Comparison of ENCODE assay signal across 23 mouse cellular contexts in the genomic region with DNA sequence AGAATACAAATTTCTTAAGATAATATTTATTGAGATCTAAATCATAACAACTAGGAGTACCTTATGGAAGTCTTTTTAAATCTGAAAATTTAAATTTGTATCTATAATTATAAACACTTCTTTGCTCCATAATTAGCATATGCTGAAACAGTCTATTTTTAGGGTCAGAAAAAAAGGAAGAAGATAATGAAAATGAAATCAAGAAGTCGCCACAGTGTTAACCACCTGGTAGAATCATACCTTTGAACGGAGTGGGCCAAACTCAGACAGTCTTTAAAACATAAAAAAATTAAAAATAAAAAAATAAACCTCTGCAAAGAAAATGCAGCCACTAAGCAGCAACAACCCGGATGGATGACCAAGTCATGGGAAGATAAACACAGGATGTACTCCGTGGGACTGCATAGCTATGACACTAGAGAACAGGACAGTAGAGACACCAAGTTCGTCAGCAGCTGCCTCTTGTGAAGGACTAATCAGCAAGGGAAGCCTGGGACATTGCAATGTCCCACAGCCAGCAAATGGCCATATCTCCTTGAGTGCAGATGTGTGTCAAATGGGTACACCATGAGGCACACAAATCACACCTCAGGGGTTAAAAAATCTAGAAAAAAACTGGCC. TPM values are rescaled to one million over a fixed set of nuclear protein-coding genes. Genes with fewer than 3 reads are reported as not detected.
DNase-seq lines count a peak whose midpoint lies in the region; ATAC-seq and TF ChIP-seq lines count a peak whose summit lies in the region.
"Had no signal": no experiment of that assay in that cellular context is flagged by ENCODE, and none has a peak within 500 bp of the region (broad histone marks: within the 10 kb centered on the region; RNA-seq: fewer than 3 reads in every experiment).

No protein-coding gene starts in this region.

- DNase-seq in liver: no peak
- DNase-seq in lung, postnatal 36 days: peak; percentile 37
- DNase-seq in yolk sac, embryonic 10.5 days (ENCODE audit: low spot score): peak; percentile 33
- no peak for DNase-seq in cerebellum, adult 9-10 months
- DNase-seq in kidney, postnatal 14 days: no peak
- DNase-seq: adrenal gland, adult 8-10 months; cerebellum, postnatal 14 days; embryo, embryonic 11 days; gastrocnemius, postnatal 25 days; kidney, adult 2 months; kidney, postnatal 25 days; layer of hippocampus, adult 9-11 months; thymus, postnatal 36 days had no signal

- TF ChIP-seq POLR2A in bone marrow macrophage, adult 2 months (IDR thresholded peaks at IDR 0.05; ENCODE audit: borderline replicate concordance, low read depth, low read length): no peak

- H3K4me3 ChIP-seq in liver, embryonic 16.5 days (ENCODE audit: low read depth, low read length): no peak overlapping the region
- H3K4me3 ChIP-seq in bone marrow macrophage, adult 2 months (ENCODE audit: insufficient read depth, low read length): peak overlapping the region; percentile 28; the same call in 1 of the 2 replicates
- H3K4me3 ChIP-seq: heart, embryonic 10.5 days; hindbrain, embryonic 10.5 days; left cerebral cortex, adult 2 months; limb, embryonic 10.5 days; midbrain, embryonic 13.5 days had no signal

- 42% methylated on average over 5 of the region's 5 CpGs for WGBS in liver, embryonic 16.5 days (ENCODE audit: insufficient replicate concordance)

- no peak overlapping the region for H3K9ac ChIP-seq in liver, embryonic 16.5 days (ENCODE audit: low read depth, low read length)
- H3K9ac ChIP-seq: liver, embryonic 14.5 days; midbrain, embryonic 13.5 days had no signal

- H3K36me3 ChIP-seq in liver, embryonic 16.5 days (ENCODE audit: control insufficient read depth, insufficient read depth): no peaks in the 10 kb centered on the region
- H3K36me3 ChIP-seq: heart, embryonic 10.5 days had no signal

- TF ChIP-seq CTCF in bone marrow macrophage, adult 2 months (IDR thresholded peaks at IDR 0.05; ENCODE audit: low read depth, low read length): no peak

- no peaks in the 10 kb centered on the region for H3K27me3 ChIP-seq in liver, embryonic 16.5 days (ENCODE audit: control insufficient read depth, insufficient read depth, low read depth, low read length)
- H3K27me3 ChIP-seq: midbrain, embryonic 13.5 days had no signal

- H3K4me2 ChIP-seq in liver, embryonic 16.5 days (ENCODE audit: low read depth, low read length): no peak overlapping the region; the same call in 1 of the 2 replicates
- H3K4me2 ChIP-seq: midbrain, embryonic 13.5 days had no signal

- H3K4me1 ChIP-seq in liver, embryonic 16.5 days (ENCODE audit: control insufficient read depth, low read depth, low read length): peaks cover 9% of the 10 kb centered on the region
- H3K4me1 ChIP-seq in bone marrow macrophage, adult 2 months (ENCODE audit: control insufficient read depth, insufficient read depth, low read length): peaks cover 19% of the 10 kb centered on the region
- H3K4me1 ChIP-seq: midbrain, embryonic 13.5 days had no signal

- H3K9me3 ChIP-seq in liver, embryonic 16.5 days (replicated peaks; ENCODE audit: control insufficient read depth, low read length): no peaks in the 10 kb centered on the region
- H3K9me3 ChIP-seq: heart, embryonic 10.5 days; hindbrain, embryonic 10.5 days; limb, embryonic 10.5 days; midbrain, embryonic 13.5 days had no signal

- ATAC-seq in liver, embryonic 16.5 days (ENCODE audit: low read depth): no peak
- ATAC-seq: forebrain, embryonic 16.5 days; hindbrain, postnatal 0 days; midbrain, embryonic 13.5 days had no signal

- H3K27ac ChIP-seq in liver, embryonic 16.5 days (ENCODE audit: low read length): 0 out of 2 replicates have a peak overlapping the region, but pooled peaks have one; percentile 26
- H3K27ac ChIP-seq in bone marrow macrophage, adult 2 months (ENCODE audit: insufficient read depth, low read depth, low read length): no peak overlapping the region
- H3K27ac ChIP-seq: heart, embryonic 10.5 days; hindbrain, embryonic 10.5 days; hindbrain, postnatal 0 days; left cerebral cortex, adult 2 months; limb, embryonic 10.5 days; liver, embryonic 14.5 days; midbrain, embryonic 13.5 days had no signal

RNA-seq across cellular contexts. Expression of a gene that starts 24.1 kb away (rescaled TPM):
- 3.3 TPM in 2 replicates for polyA plus RNA-seq in liver, embryonic 16.5 days (2015; fragmentation: Nextera tagmentation; extraction: Ambion mirVana)
- 25.1 and 25.9 TPM in 2 replicates for polyA plus RNA-seq in bone marrow macrophage, adult 2 months (2012; ENCODE audit: insufficient read depth, insufficient read length, missing spikeins)

Comparison
In these comparisons a context has a peak if more than half of its experiments do, and no peak if none do; other contexts are left out.
1. DNase-seq: peak in lung, postnatal 36 days (single experiment) and yolk sac, embryonic 10.5 days (single experiment); none in liver (single experiment), cerebellum, adult 9-10 months (single experiment) and kidney, postnatal 14 days (single experiment).